18 mouse cellular contexts compared by ENCODE assay signal in the genomic region with DNA sequence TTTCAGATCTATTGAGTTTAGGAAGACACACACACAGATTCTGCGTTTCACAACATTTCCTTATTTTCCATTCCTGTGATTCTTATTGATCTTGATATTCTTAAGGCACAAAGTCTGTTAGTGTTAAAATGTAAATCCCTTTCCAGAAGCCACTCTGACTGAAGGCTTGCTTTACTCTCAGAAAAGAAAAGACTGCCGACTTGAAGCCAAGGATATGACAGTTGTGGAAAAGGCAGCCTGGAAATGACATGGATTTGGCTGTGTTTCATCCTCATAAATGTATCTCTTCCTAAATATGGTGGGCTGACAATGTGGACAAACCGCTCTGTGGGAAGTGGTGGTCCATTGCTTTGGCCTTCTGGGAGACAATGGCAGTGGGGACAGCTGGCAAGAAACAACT.
"Had no signal": no experiment of that assay in that cellular context is flagged by ENCODE, and none has a peak within 500 bp of the region (broad histone marks: within the 10 kb centered on the region; RNA-seq: fewer than 3 reads in every experiment).

No protein-coding gene starts in this region.

- H3K4me2 ChIP-seq: lung, embryonic 14.5 days; midbrain, embryonic 12.5 days; midbrain, embryonic 15.5 days; neural tube, embryonic 13.5 days; neural tube, embryonic 15.5 days had no signal

- ATAC-seq: midbrain, embryonic 15.5 days had no signal

- H3K27me3 ChIP-seq: midbrain, embryonic 12.5 days; midbrain, embryonic 15.5 days; neural tube, embryonic 13.5 days; neural tube, embryonic 15.5 days had no signal

- H3K9ac ChIP-seq: lung, embryonic 14.5 days; midbrain, embryonic 12.5 days; midbrain, embryonic 15.5 days; neural tube, embryonic 13.5 days; neural tube, embryonic 15.5 days had no signal

- H3K4me3 ChIP-seq: midbrain, embryonic 10.5 days; midbrain, embryonic 12.5 days; midbrain, embryonic 15.5 days; myocyte; neural tube, embryonic 13.5 days; neural tube, embryonic 15.5 days had no signal

- H3K27ac ChIP-seq: midbrain, embryonic 10.5 days; midbrain, embryonic 12.5 days; midbrain, embryonic 15.5 days; neural tube, embryonic 13.5 days; neural tube, embryonic 15.5 days had no signal

- DNase-seq: lung, adult 18-20 months; lung, embryonic 14.5 days; lung, postnatal 10 days; lung, postnatal 4 days; retina, postnatal 1 day; right cerebral cortex, adult 18-20 months; right cerebral cortex, postnatal 25 days; right cerebral cortex, postnatal 4 days; spleen, adult 18-20 months; thymus, adult 18-20 months; thymus, postnatal 14 days; thymus, postnatal 36 days had no signal

- H3K9me3 ChIP-seq: midbrain, embryonic 10.5 days; midbrain, embryonic 12.5 days; midbrain, embryonic 15.5 days; neural tube, embryonic 13.5 days; neural tube, embryonic 15.5 days had no signal

- H3K36me3 ChIP-seq: midbrain, embryonic 10.5 days; midbrain, embryonic 12.5 days; midbrain, embryonic 15.5 days; neural tube, embryonic 13.5 days; neural tube, embryonic 15.5 days had no signal

- H3K4me1 ChIP-seq: midbrain, embryonic 10.5 days; midbrain, embryonic 12.5 days; midbrain, embryonic 15.5 days; neural tube, embryonic 13.5 days; neural tube, embryonic 15.5 days had no signal
